Mouse (Mus musculus): Measurements from ENCODE around the gene Sprr2b.
"Not testable (repeated sequence)": the region's sequence is repeated elsewhere in the genome, so short reads cannot be mapped to it uniquely, and the experiment has no call there.

Gene Sprr2b

DNA sequence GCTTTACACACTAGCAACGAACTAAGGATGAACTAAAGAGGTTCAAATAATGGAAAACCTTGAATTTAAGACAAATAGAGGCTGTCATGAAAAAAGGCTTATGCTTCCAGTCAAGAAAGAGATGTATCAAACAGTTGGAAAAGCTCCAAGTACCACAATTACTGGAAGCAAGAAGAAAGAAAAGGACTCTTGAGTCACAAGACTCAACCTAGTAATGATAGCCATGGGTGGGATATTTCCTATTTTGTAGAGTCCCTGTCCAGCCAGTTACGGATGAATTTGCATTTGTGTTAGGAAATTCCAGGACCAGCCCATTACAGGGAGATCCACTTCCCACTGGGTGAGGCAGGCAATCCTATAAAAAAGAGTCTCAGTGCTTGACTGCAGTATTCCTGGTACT, at the start of gene Sprr2b:
TSS of gene Sprr2b (plus strand) at position 301 of the 400 bp plus-strand sequence.
- DNase-seq = no peak

DNA sequence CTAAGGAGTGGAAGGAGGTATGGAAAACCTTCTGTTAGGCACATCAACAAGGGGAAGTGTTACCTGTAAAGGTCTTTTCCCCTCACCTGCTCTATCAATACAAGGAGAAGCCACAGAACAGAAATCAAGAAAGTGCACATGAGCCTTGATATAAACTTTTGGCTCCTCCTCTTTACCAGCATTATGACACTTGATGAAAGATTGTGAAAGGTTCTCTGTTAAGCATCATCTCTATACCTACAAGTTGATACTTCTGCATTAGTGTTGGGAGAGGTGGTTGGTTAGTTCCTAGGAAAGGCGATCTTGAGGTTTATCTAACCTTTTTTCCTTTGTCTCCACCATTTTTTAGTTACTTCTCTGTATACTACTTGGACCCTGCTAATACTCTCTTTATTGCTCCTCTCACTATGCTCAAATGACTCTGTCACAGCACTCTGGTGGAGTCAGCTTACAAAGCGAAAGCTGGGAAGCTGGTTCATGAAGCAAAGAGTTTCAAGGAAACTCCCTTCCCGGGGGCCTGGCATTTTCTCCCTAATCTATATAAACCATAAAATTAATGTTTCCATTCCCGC, 44.9 kb upstream of the Sprr2b start:
- not testable (repeated sequence) for DNase-seq

DNA sequence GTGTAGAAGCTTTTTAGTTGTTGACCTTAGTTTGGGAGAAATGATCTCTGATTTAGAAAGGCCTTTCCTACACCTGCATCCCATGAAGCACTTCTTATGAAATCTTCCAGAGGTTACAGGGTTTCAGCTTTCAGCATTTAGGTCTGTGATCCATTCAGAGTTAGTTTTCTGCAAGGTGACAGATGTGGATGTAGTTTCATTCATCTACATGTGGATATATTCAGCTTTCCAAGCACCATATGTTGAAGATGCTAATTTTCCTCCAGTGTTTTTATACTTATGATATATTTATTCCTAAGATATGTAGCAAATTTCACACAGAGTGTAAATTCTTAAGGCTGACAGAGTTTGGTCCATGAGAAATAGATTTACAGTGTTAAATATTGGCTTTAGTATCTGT, 42.9 kb upstream of the Sprr2b start:
- DNase-seq = not testable (repeated sequence)

DNA sequence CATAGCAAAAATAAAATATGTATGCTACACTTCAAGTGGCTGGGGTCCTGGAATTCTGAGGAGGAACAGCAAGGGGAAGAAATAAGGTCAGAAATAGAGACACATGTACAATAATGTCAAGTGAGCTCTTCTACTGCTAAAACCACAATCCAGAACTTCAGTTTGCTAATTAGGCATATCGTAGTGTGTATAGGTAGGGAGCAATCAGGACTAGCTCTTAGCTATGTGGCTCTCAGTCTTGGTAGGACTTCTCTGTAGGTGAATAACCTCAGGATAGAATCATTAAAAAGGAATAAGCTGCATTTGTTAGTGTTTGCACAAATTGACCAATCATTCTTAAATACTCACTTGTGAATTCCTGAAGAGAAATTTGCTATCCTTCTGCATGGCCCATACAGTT, 42.4 kb upstream of the Sprr2b start:
- DNase-seq = not testable (repeated sequence)

DNA sequence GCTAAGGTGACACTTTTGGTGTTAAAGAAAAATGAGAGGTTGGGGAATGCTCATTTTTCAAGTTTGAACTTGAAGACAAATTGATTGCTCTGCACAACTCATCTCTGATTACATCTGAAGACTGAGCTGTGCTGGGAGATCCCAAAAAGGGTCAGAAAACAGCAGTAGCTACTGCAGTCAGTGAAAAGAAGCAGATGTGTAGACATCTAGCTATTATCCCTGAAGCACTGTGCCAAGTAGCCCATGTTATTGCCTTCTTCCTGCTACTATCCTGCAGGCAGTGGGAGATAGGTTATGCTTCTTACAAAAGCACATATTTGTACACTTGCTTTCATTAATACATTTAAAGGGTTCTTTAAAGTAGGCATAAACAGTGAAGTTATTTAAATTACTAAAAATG, 36.8 kb upstream of the Sprr2b start:
- DNase-seq = not testable (repeated sequence)

DNA sequence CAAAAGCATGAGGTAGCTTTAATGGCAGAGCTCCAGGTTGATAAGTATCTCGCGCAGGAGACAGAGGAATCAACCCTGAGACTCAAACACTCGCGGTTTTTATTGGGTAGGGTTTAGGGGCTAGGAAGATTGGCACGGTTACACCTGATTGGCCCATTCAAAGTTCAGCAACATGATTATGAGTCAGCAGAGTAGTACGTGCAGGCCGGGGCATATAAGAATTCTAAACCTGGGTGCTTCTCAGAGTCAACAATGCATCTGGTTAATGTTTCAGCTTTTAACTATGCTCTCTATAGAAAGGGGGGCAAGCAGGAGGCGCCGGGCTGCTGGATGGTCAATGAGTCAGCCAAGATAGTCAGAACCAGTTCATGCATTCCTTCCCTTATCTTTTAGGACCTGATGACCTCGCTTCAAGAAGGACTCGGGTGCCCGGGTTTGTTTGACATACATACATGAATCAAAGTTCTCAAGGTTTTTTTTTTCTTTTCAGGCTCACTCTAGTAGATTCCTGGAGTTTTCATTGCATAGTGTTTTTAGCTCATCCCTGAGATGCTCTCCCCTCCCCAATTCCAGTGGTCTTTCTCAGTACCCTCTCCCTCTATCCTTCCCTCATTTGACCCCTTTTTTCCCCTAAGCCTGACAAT, 35.3 kb upstream of the Sprr2b start:
- not testable (repeated sequence) for DNase-seq

DNA sequence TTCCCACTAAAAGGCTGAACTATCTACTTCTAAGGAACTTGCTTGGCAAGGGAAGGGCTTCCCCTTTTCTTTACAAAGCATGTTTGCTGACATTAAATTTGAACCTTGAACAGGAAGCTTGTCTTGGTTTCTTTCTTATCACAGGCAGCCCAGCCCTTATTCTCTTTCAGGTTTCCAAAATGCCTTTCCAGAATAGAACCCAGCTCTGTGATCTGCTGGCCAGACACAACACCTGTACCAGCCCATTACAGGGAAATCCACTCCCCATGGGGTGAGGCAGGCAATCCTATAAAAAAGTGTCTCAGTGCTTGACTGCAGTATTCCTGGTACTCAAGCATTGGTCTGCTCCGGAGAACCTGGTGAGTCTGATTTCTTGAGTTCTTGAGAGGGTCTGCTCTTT, 31.3 kb upstream of the Sprr2b start, which contains the start of gene Sprr2a3:
TSS of gene Sprr2a3 (plus strand) at position 317 of the 400 bp plus-strand sequence.
- DNase-seq = not testable (repeated sequence)

DNA sequence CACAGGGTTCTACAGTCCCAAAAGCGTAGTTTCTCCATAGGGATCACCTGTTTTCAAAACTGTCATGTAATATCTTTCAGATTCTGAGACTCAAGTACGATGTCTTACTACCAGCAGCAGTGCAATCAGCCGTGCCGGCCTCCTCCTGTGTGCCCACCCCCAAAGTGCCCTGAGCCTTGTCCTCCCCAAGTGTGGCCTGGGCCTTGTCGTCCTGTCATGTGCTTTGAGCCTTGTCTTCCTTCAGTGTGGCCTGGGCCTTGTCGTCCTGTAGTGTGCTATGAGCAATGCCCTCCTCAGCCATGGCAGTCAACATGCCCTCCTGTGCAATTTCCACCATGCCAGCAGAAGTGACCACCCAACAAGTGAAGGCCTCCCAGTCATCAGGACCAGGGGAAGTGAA, 27.9 kb upstream of the Sprr2b start:
- not testable (repeated sequence) for DNase-seq

DNA sequence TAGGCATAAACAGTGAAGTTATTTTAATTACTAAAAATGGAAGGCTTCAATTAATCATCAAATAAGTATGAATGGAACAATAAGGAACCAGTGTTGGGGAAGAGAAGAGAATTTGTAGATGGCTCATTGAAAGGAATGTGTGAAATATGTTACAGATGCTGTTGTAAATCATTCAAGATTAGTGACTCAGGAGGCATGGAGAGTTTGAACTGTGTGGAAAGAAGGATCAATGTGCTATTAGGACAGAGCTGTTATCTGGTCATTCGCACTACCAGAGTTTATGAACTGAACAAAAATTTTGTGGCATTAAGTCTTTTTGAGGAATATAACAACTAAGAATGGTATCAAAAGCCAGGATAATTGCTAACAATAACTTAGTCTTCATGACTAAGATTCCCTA, 9.0 kb upstream of the Sprr2b start:
- no peak for DNase-seq

DNA sequence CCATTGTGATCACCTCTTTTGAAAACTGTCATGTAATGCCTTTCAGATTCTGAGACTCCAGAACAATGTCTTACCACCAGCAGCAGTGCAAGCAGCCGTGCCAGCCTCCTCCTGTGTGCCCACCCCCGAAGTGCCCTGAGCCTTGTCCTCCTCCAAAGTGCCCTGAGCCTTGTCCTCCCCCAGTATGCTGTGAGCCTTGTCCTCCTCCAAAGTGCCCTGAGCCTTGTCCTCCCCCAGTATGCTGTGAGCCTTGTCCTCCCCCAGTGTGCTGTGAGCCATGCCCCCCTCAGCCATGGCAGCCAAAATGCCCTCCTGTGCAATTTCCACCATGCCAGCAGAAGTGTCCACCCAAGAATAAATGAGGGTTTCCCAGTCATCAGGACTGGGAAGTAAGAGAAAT, 964 bp downstream of the Sprr2b start:
- DNase-seq = no peak

DNA sequence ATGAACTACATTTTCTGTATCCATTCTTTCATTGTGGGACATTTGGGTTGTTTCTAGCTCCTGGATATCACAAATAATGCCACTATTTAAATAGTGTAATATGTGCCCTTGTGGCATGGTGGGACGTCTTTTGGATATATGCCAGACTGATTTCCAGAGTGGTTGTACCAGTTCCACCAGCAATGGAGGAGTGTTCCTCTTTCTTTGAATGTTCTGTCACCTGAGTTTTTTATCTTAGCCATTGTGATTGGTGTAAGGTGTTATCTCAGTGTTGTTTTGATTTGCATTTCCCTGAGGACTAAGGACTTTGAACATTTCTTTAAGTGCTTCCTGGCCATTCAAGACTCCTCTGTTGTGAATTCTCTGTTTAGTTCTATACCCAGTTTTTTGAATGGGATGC, 19.9 kb downstream of the Sprr2b start:
- DNase-seq = no peak

DNA sequence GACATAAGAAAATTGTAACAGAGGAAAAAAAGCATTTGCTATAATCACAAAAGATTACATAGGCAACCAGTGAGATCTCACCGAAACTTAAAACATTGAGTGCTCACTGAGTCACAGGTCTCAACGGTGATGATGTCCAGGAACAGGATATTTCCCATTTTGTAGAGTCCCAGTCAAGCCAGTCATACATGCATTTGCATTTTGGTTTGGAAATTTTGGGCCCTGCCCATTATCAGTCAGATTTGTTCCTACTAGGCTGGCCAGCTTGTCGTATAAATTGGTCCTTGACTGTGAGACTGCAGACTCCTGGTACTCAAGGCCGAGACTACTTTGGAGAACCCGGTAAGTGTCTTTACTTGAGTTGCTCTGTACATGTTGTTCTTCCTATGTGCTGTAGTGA, 22.4 kb downstream of the Sprr2b start, which contains the start of gene Sprr2d:
TSS of gene Sprr2d (plus strand) at position 301 of the 400 bp plus-strand sequence.
- DNase-seq = no peak

DNA sequence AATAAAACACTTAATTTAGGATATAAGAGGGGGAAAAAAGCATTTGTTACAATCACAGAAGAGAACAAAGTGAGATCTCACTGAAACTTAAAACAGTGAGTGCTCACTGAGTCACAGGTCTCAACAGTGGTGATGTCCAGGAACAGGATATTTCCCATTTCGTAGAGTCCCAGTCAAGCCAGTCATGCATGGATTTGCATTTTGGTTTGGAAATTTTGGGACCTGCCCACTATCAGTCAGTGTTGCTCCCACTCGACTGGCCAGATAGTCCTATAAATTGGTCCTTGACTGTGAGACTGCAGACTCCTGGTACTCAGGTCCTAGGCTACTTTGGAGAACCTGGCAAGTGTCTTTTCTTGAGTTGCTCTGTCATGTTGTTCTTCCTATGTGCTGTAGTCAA, 35.4 kb downstream of the Sprr2b start, which contains the start of gene Sprr2e:
TSS of gene Sprr2e (plus strand) at position 301 of the 400 bp plus-strand sequence.
- no peak for DNase-seq

DNA sequence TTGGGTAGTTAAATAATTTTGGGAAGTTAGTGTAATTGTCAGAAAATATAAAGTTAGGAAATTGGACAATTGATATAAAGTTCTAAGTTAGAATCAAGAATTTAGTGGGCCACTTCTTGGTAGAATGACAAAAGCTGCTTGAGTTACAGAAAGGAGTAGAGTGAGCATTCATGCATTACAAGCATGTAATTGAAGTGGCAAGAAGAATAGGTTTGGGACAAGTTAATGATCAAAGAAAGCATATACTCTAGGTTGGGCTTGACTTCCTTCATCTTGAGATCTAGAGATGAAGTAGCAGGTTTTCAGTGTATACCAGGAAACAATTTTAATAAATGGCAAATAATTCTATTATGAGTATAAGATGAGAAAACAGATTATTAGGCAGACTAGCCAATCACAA, 45.2 kb downstream of the Sprr2b start:
- DNase-seq = no peak

DNA sequence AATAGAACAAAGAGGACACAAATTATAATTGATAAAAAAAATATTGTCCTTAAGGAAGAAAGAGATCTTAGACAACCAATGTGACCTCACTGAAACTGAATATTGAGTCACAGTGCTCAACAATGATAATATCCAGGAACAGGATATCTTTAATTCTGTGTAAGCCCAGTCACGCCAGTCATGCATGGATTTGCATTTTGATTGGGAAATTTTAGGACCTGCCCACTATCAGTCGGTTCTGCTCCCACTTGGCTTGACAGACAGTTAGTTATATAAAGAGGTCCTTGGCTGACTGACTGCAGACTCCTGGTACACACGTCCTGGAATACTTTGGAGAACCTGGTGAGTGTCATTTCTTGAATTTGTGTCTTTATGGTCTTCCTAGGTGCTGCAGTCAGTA, 48.5 kb downstream of the Sprr2b start, which contains the start of gene Sprr2f:
TSS of gene Sprr2f (plus strand) at position 301 of the 400 bp plus-strand sequence.
- DNase-seq = no peak
